Mouse (Mus musculus) neural tube, embryonic 11.5 days (tissue): Measurements from ENCODE around the gene Cdkal1. TPM values are rescaled to one million over a fixed set of nuclear protein-coding genes. Genes with fewer than 3 reads are reported as not detected.

Experiments
- ATAC-seq: fragments of 200-750 bp; cut with Nextera tagmentation; 2 replicates; pipeline ENCODE4 v1.8.0; 2017; ENCODE audit warnings: moderate number of reproducible peaks, mild to moderate bottlenecking, moderate TSS enrichment, moderate library complexity; ENCODE audit not compliant: insufficient read depth, low FRiP score, low TSS enrichment
- DNase-seq: peaks from one replicate; pipeline ENCODE4 v3.0.0-alpha.2; 2015; ENCODE audit warnings: low spot score
- H3K27ac ChIP-seq: fragments of 300-500 bp; sonication (generic); 2 replicates; pipeline ENCODE4 v1.5.1; 2014; ENCODE audit warnings: low read depth, mild to moderate bottlenecking, low read length
- H3K27me3 ChIP-seq: fragments of 300-500 bp; sonication (generic); 2 replicates; pipeline ENCODE4 v1.6.1; 2014; ENCODE audit warnings: mild to moderate bottlenecking, low read length, mixed read lengths; ENCODE audit not compliant: control insufficient read depth, insufficient read depth
- H3K36me3 ChIP-seq: fragments of 300-500 bp; sonication (generic); 2 replicates; pipeline ENCODE4 v1.6.1; 2014; ENCODE audit warnings: mild to moderate bottlenecking, low read length, moderate library complexity, mixed read lengths; ENCODE audit not compliant: control insufficient read depth, insufficient read depth
- H3K4me1 ChIP-seq: fragments of 300-500 bp; sonication (generic); 2 replicates; pipeline ENCODE4 v1.6.1; 2014; ENCODE audit warnings: low read length, mixed read lengths; ENCODE audit not compliant: control insufficient read depth, insufficient read depth
- H3K4me2 ChIP-seq: fragments of 300-500 bp; sonication (generic); 2 replicates; pipeline ENCODE4 v1.6.1; 2014; ENCODE audit warnings: low read depth, mild to moderate bottlenecking, moderate library complexity
- H3K4me3 ChIP-seq: fragments of 300-500 bp; sonication (generic); 2 replicates; pipeline ENCODE4 v1.5.1; 2014; ENCODE audit warnings: low read depth, low read length
- H3K9ac ChIP-seq: fragments of 300-500 bp; sonication (generic); 2 replicates; pipeline ENCODE4 v1.6.1; 2014; ENCODE audit warnings: mild to moderate bottlenecking, low read length
- H3K9me3 ChIP-seq: fragments of 300-500 bp; sonication (generic); 2 replicates; pipeline ENCODE4 v1.6.1; 2016; ENCODE audit warnings: low read length; ENCODE audit not compliant: control insufficient read depth
- WGBS: fragments of 180-500 bp; shearing (Covaris S2); extraction: QIAGEN DNeasy Blood & Tissue Kit; methylation state at CpG from one replicate; pipeline ENCODE4 v1.1.7; 2014; 5-methylcytosine and 5-hydroxymethylcytosine counted together
- polyA plus RNA-seq: library from polyadenylated mRNA; unstranded; fragments of >200 nt; fragmentation: Nextera tagmentation; extraction: Ambion mirVana; gene quantifications from 2 replicates; pipeline ENCODE4 v1.2.1, GENCODE M21; 2014

The Cdkal1 gene
- polyA plus RNA-seq, 1 experiment from 2014 or later, result 27.5 TPM

GRCm38 (mm10) chr13:29574784-29575183, 280.7 kb downstream of the Cdkal1 start:
- Histone ChIP-seq H3K9me3 (no peaks in the 10 kb centered on the region), H3K4me1 (no peaks in the 10 kb centered on the region), H3K27me3 (no peaks in the 10 kb centered on the region), H3K36me3 (no peaks in the 10 kb centered on the region), H3K4me2 (no peak overlapping the region), H3K4me3 (no peak overlapping the region), H3K9ac (no peak overlapping the region), H3K27ac (no peak overlapping the region)
- WGBS, result 76% methylated on average over 1 of the region's 1 CpGs
- DNase-seq, result no peak
- ATAC-seq, result no peak

GRCm38 (mm10) chr13:29572477-29572876, 283.0 kb downstream of the Cdkal1 start:
- no peaks in the 10 kb centered on the region for H3K27me3 ChIP-seq
- H3K9me3 ChIP-seq, result no peaks in the 10 kb centered on the region
- H3K36me3 ChIP-seq, result no peaks in the 10 kb centered on the region
- H3K4me2 ChIP-seq, result no peak overlapping the region
- no peak overlapping the region for H3K9ac ChIP-seq
- no peak overlapping the region for H3K27ac ChIP-seq
- WGBS, result 87% methylated on average over 2 of the region's 2 CpGs
- no peaks in the 10 kb centered on the region for H3K4me1 ChIP-seq
- no peak for DNase-seq
- no peak overlapping the region for H3K4me3 ChIP-seq
- no peak for ATAC-seq

DNA sequence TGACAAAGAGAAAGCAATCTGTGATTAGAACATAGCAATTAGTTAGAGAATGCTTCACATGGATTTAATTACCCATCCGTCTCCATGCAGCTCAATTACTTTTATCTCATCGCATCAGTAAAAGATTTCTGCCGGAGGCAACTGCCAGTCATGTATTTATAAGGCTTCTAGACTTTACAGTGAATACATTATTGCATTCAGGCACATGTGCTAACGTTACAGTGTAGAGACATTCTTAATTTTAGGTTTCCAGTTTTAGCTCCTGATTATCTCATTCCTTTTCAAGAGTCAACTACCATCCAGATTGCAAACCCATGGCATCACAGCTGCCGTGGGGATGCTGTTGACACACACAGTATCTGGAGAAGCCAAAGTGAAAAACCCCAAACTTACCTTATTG, 289.8 kb downstream of the Cdkal1 start:
- Histone ChIP-seq H3K9ac (no peak overlapping the region), H3K4me2 (no peak overlapping the region), H3K27me3 (no peaks in the 10 kb centered on the region), H3K4me1 (no peaks in the 10 kb centered on the region), H3K4me3 (no peak overlapping the region), H3K36me3 (no peaks in the 10 kb centered on the region), H3K9me3 (no peaks in the 10 kb centered on the region), H3K27ac (no peak overlapping the region)
- ATAC-seq (no peak), DNase-seq (no peak)
- 68% methylated on average over 5 of the region's 5 CpGs for WGBS

- ATAC-seq, result no peak
- Histone ChIP-seq H3K27me3 (no peaks in the 10 kb centered on the region), H3K4me1 (no peaks in the 10 kb centered on the region), H3K4me2 (no peak overlapping the region), H3K9me3 (no peaks in the 10 kb centered on the region), H3K9ac (no peak overlapping the region), H3K4me3 (no peak overlapping the region), H3K27ac (no peak overlapping the region), H3K36me3 (no peaks in the 10 kb centered on the region)
- no peak for DNase-seq
- WGBS, result 85% methylated on average over 3 of the region's 3 CpGs
These were observed 296.3 kb downstream of the Cdkal1 start for GRCm38 (mm10) chr13:29559188-29559587.

GRCm38 (mm10) chr13:29555160-29555785, 300.2 kb downstream of the Cdkal1 start:
- peak; percentile 20 for DNase-seq
- Histone ChIP-seq H3K9ac (no peak overlapping the region), H3K27ac (no peak overlapping the region), H3K9me3 (no peaks in the 10 kb centered on the region), H3K27me3 (no peaks in the 10 kb centered on the region), H3K4me1 (no peaks in the 10 kb centered on the region), H3K4me2 (no peak overlapping the region), H3K36me3 (no peaks in the 10 kb centered on the region), H3K4me3 (no peak overlapping the region)
- ATAC-seq, result no peak
- 63% methylated on average over 9 of the region's 9 CpGs for whole genome bisulfite sequencing

DNA sequence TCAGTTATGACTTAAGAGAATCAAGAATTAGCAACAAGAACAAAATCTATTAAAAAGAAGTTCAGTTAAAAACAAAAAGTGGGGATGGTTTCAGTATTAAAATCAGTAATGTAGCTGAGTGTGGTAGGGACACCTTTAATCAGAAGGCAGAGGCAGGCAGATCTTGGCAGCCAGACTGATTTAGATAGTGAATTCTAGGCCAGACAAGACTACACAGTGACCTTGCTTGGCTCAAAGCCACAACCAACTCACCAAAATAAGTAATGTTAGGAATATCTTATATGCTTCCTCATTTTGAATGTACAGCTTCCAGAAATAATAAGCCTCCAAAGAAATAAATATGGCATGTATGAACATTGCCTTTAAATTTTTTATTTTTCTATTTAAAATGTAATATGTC, 301.7 kb downstream of the Cdkal1 start:
- Histone ChIP-seq H3K27ac (no peak overlapping the region), H3K4me2 (no peak overlapping the region), H3K36me3 (no peaks in the 10 kb centered on the region), H3K9me3 (no peaks in the 10 kb centered on the region), H3K9ac (no peak overlapping the region), H3K4me3 (no peak overlapping the region), H3K4me1 (no peaks in the 10 kb centered on the region), H3K27me3 (no peaks in the 10 kb centered on the region)
- no peak for ATAC-seq
- no peak for DNase-seq

GRCm38 (mm10) chr13:29552322-29552870, 303.1 kb downstream of the Cdkal1 start:
- H3K4me1 ChIP-seq, result no peaks in the 10 kb centered on the region
- ATAC-seq, result no peak

DNA sequence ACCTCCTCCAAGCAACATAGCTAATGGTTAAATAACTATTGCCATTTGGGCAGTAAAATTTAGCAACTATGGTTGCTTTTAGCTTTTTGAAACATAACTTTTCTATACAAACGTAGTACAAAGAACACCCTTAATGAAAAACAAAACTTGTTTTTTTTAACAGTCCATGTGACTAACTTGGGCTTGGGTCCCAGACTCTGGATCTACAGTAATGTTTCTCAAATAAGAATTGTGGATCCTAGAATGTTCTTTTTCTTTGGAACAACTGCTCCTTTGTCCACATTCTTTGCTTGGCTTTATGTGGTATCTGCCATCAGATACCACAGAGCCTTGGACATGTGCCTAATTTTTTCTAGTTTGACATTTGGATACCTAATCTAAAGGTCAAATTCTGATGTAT, 304.6 kb downstream of the Cdkal1 start:
- Histone ChIP-seq H3K36me3 (no peaks in the 10 kb centered on the region), H3K4me1 (no peaks in the 10 kb centered on the region), H3K27me3 (no peaks in the 10 kb centered on the region), H3K9me3 (no peaks in the 10 kb centered on the region), H3K4me3 (no peak overlapping the region), H3K4me2 (no peak overlapping the region), H3K27ac (no peak overlapping the region), H3K9ac (no peak overlapping the region)
- no peak for ATAC-seq
- no peak for DNase-seq
- WGBS, result 73% methylated on average over 1 of the region's 1 CpGs

More at GRCm38 (mm10) chr13:29552322-29552870, 303.1 kb downstream of the Cdkal1 start:
- DNase-seq, result no peak
- Histone ChIP-seq H3K9ac (no peak overlapping the region), H3K4me3 (no peak overlapping the region), H3K4me2 (no peak overlapping the region), H3K27me3 (no peaks in the 10 kb centered on the region), H3K27ac (no peak overlapping the region), H3K36me3 (no peaks in the 10 kb centered on the region), H3K9me3 (no peaks in the 10 kb centered on the region)
- 77% methylated on average over 5 of the region's 5 CpGs for WGBS

- no peak overlapping the region for H3K4me2 ChIP-seq
- no peaks in the 10 kb centered on the region for H3K36me3 ChIP-seq
- H3K4me1 ChIP-seq, result no peaks in the 10 kb centered on the region
- H3K27ac ChIP-seq, result no peak overlapping the region
- no peaks in the 10 kb centered on the region for H3K27me3 ChIP-seq
- no peaks in the 10 kb centered on the region for H3K9me3 ChIP-seq
- no peak for ATAC-seq
- no peak overlapping the region for H3K9ac ChIP-seq
- H3K4me3 ChIP-seq, result no peak overlapping the region
- 89% methylated on average over 6 of the region's 6 CpGs for WGBS
- DNase-seq, result no peak
These were observed 305.3 kb downstream of the Cdkal1 start for GRCm38 (mm10) chr13:29550203-29550602.
